Mouse (Mus musculus): ENCODE measurements around the gene Dpf3.

GRCm38 (mm10) chr12:83466053-83466452, 21.5 kb downstream of the Dpf3 start:
- no peak for TF ChIP-seq CTCF (IDR thresholded peaks at IDR 0.05; ENCODE audit: extremely low read depth, insufficient read depth, insufficient read length, insufficient replicate concordance)
- no peak for TF ChIP-seq POLR2A (IDR thresholded peaks at IDR 0.05; ENCODE audit: low read depth, low read length)
